Mouse (Mus musculus) testis, adult 2 months (tissue): Measurements from ENCODE around the gene Zfp334. TPM values are rescaled to one million over a fixed set of nuclear protein-coding genes. Genes with fewer than 3 reads are reported as not detected.

Source experiments
- H3K27ac ChIP-seq: fragments of 200-500 bp; 2 replicates; pipeline ENCODE4 v1.5.1; 2012; ENCODE audit warnings: low read depth, low read length; ENCODE audit not compliant: control insufficient read depth, insufficient read depth
- H3K27me3 ChIP-seq: fragments of 200-500 bp; 2 replicates; pipeline ENCODE4 v1.6.1; 2012; ENCODE audit warnings: mild to moderate bottlenecking, low read length, moderate library complexity; ENCODE audit not compliant: control insufficient read depth, insufficient read depth
- H3K36me3 ChIP-seq: fragments of 200-500 bp; 2 replicates; pipeline ENCODE4 v1.6.1; 2012; ENCODE audit warnings: mild to moderate bottlenecking, low read length; ENCODE audit not compliant: control insufficient read depth, insufficient read depth
- H3K4me1 ChIP-seq: fragments of 200-500 bp; 2 replicates; pipeline ENCODE4 v1.6.1; 2012; ENCODE audit warnings: low read length; ENCODE audit not compliant: control insufficient read depth, insufficient read depth
- H3K4me3 ChIP-seq: fragments of 200-500 bp; 2 replicates; pipeline ENCODE4 v1.5.1; 2012; ENCODE audit warnings: low read depth, mild to moderate bottlenecking, low read length, moderate library complexity, mixed read lengths; ENCODE audit not compliant: control insufficient read depth
- CTCF ChIP-seq: fragments of 200-500 bp; IDR thresholded peaks from 2 replicates; pipeline ENCODE4 v1.5.1; 2012; ENCODE audit warnings: low read depth, mild to moderate bottlenecking, inconsistent platforms, low read length, moderate library complexity; ENCODE audit not compliant: control insufficient read depth, insufficient read depth, insufficient replicate concordance
- POLR2A ChIP-seq: fragments of 200-500 bp; IDR thresholded peaks from 2 replicates; pipeline ENCODE4 v1.6.1; 2012; ENCODE audit warnings: low read depth, mild to moderate bottlenecking, inconsistent platforms, low read length, moderate library complexity; ENCODE audit not compliant: control insufficient read depth
- polyA plus RNA-seq: library from polyadenylated mRNA; depleted of rRNA; stranded (reverse); fragments of >200 nt; gene quantifications from 2 replicates; pipeline ENCODE4 v1.2.3, GENCODE M21; 2012

The Zfp334 gene
- polyA plus RNA-seq, 1 experiment: 1.1 TPM

GRCm38 (mm10) chr2:165414321-165414720 is 26.3 kb upstream of the Zfp334 start:
- no peak overlapping the region for H3K4me3 ChIP-seq
- peaks cover 10% of the 10 kb centered on the region for H3K4me1 ChIP-seq
- H3K27me3 ChIP-seq: no peaks in the 10 kb centered on the region
- H3K36me3 ChIP-seq: no peaks in the 10 kb centered on the region
- no peak overlapping the region for H3K27ac ChIP-seq
- no peak for TF ChIP-seq POLR2A
- TF ChIP-seq CTCF: no peak

DNA sequence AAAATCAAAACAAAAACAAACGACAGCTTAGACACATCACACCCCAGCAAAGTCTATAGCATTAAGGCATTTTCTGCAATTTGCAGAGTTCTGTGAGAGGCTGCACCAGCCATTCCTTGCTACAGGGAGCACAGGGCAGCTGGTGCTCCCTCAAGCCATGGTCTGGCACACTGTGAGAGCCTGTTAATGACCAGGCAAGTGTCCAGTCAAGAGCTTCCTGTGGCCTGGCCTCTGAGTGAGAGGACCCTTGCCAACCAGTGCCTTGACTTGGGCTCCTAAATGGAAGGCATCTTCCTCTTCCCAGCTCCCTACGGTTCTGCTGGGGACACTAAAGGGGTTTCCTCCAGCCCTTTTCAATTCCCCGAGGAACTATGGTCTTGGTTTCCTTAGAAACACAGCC is 25.8 kb upstream of the Zfp334 start:
- Histone ChIP-seq H3K4me1 (peaks cover 10% of the 10 kb centered on the region), H3K36me3 (no peaks in the 10 kb centered on the region), H3K4me3 (no peak overlapping the region), H3K27ac (no peak overlapping the region), H3K27me3 (no peaks in the 10 kb centered on the region)
- TF ChIP-seq POLR2A: no peak
- TF ChIP-seq CTCF: no peak

DNA sequence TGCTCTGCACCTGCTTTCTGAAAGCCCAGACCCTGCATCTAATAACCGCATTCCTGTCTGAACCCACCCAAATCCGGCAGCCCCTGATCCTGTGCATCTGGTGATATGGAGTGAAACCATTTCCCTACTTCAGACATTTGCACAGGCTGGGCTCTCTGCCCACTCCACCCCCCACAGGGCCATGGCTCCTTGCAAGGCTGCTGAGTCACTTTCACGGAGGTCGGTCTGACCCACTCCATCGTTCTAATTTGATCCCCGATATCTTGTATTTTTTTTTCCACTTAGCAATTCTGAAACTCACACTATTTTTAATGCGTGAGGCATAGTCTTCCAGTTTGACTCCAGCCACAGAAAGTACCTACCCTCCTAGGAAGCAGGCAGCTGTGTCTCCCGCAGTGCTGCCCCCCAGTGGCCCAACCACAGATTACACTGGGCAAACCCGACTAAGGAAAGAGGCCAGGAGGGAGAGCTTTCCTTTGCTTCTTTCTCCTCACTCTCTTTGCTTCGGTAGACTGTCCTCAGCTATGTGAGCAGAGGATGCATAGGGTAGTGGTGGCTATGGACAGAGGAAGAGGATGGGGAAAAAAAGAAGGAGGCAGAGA is 19.7 kb upstream of the Zfp334 start:
- no peak overlapping the region for H3K27ac ChIP-seq
- TF ChIP-seq POLR2A: no peak
- TF ChIP-seq CTCF: peak; percentile 91
- H3K4me3 ChIP-seq: no peak overlapping the region

GRCm38 (mm10) chr2:165405351-165405750 is 17.3 kb upstream of the Zfp334 start:
- no peak overlapping the region for H3K27ac ChIP-seq
- H3K36me3 ChIP-seq: no peaks in the 10 kb centered on the region
- no peaks in the 10 kb centered on the region for H3K27me3 ChIP-seq
- no peak overlapping the region for H3K4me3 ChIP-seq
- no peaks in the 10 kb centered on the region for H3K4me1 ChIP-seq
- TF ChIP-seq POLR2A (no peak), CTCF (no peak)

More for the DNA sequence above, 19.7 kb upstream of the Zfp334 start:
- Histone ChIP-seq H3K4me1 (no peaks in the 10 kb centered on the region), H3K36me3 (no peaks in the 10 kb centered on the region), H3K27me3 (no peaks in the 10 kb centered on the region)

DNA sequence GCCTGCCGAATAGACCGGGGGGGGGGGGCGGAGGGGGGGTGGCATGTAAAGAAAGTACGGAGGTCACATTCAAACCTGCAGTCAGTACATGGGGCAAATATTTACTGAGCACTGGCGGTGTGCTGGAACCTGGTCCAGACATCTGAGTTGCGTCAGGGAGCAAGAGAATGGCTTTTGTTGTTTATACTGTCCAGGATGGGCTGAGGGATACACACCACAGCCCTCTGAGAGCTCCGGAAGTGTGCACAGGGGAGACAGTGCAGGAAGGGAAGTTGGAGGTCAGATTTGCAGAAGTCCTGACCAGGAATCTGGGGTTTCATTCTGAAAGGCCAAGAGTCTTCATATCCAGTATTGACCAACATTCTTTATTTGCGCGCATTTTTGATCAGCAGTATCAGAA is 16.9 kb upstream of the Zfp334 start:
- H3K4me3 ChIP-seq: no peak overlapping the region
- no peaks in the 10 kb centered on the region for H3K36me3 ChIP-seq
- no peaks in the 10 kb centered on the region for H3K4me1 ChIP-seq
- no peak overlapping the region for H3K27ac ChIP-seq
- no peaks in the 10 kb centered on the region for H3K27me3 ChIP-seq
- no peak for TF ChIP-seq CTCF
- no peak for TF ChIP-seq POLR2A

- no peak for TF ChIP-seq CTCF
- no peak for TF ChIP-seq POLR2A
- no peaks in the 10 kb centered on the region for H3K36me3 ChIP-seq
- no peaks in the 10 kb centered on the region; the same call in none of the 2 replicates for H3K27me3 ChIP-seq
- H3K27ac ChIP-seq: no peak overlapping the region
- peaks cover 13% of the 10 kb centered on the region for H3K4me1 ChIP-seq
- no peak overlapping the region for H3K4me3 ChIP-seq
Measured at GRCm38 (mm10) chr2:165398164-165398785, 10.2 kb upstream of the Zfp334 start.

GRCm38 (mm10) chr2:165397502-165398163 is 9.6 kb upstream of the Zfp334 start:
- H3K4me3 ChIP-seq: no peak overlapping the region
- TF ChIP-seq CTCF (no peak), POLR2A (no peak)
- no peak overlapping the region for H3K27ac ChIP-seq
- H3K27me3 ChIP-seq: no peaks in the 10 kb centered on the region; the same call in none of the 2 replicates
- no peaks in the 10 kb centered on the region for H3K36me3 ChIP-seq
- H3K4me1 ChIP-seq: peaks cover 13% of the 10 kb centered on the region
